Mouse (Mus musculus): ENCODE data around the gene Maml2. TPM values are rescaled to one million over a fixed set of nuclear protein-coding genes. Genes with fewer than 3 reads are reported as not detected.

The Maml2 gene
- total RNA-seq, 1 experiment: 1.9 TPM

DNA sequence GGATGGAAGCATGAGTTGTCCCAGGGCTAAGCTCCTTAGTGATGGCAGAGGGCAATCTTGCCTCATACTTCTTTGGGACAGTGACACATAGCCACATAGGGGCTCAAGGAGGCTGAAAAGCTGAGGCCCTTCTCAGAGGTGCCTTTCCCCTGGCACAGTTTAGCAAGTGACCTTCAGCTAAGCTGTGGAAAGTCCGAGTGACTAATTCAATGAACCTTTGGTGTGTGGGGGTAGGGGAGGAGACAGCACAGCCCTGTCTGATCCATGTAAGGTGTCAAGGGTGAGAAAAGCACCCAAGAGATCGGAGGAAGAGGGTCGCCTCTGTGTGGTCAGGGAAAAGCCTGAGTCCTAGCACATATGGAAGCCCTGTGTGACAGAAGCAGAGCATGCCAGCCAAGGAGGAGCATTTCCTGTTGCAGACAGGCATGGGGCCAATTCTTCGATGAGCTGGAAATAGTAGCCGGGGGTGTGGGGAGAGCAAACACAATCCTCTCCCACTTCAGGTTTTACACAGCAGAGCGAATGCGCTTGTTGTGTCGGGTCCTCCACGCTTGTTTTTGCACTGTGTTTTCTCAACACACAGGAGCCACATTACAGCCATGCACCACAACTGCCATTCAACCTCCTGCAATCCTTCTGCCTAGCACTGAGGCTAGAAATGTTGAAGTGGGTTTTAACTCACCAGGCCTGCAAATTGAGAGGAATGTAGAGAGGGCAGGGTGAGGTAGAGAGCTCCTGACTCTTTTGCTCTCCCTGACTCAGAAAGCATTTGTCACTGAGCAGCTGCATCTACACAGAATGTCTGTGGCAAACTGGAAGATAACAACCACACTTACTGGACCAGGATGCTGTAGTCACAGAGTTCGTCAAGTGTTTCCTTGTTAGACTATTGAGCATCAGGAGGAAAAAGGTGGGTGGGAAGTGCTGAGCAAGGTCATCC, 266.0 kb downstream of the Maml2 start:
- DNase-seq (ENCODE audit: low read depth, low spot score): no peak
- Histone ChIP-seq H3K36me3 (ENCODE audit: control insufficient read depth, insufficient read depth, low read length, poor library complexity, severe bottlenecking) (no peaks in the 10 kb centered on the region), H3K4me1 (ENCODE audit: control insufficient read depth in 2 of 2, insufficient read depth in 2 of 2, low read length in 2 of 2, poor library complexity in 1 of 2) (peaks cover 0 to 2% of the 10 kb centered on the region in 2 experiments; a peak in 1 of 4 replicates), H3K27ac (ENCODE audit: insufficient read depth, low read depth, low read length, poor library complexity, severe bottlenecking) (no peak overlapping the region), H3K9ac (ENCODE audit: insufficient read depth, low read depth, low read length, poor library complexity, severe bottlenecking) (no peak overlapping the region), H3K9me3 (ENCODE audit: control insufficient read depth, insufficient read depth, low read depth, low read length) (no peaks in the 10 kb centered on the region), H3K4me3 (ENCODE audit: insufficient read depth in 1 of 2, low read depth in 1 of 2, low read length in 2 of 2, poor library complexity in 1 of 2, severe bottlenecking in 1 of 2) (no peak overlapping the region)
- no peak for TF ChIP-seq ZC3H11A (IDR thresholded peaks at IDR 0.05; ENCODE audit: borderline replicate concordance, low read depth, low read length)
- TF ChIP-seq CHD2 (IDR thresholded peaks at IDR 0.05; ENCODE audit: low read depth, low read length): no peak
- TF ChIP-seq HCFC1 (IDR thresholded peaks at IDR 0.05; ENCODE audit: borderline replicate concordance, insufficient read depth, low read length): no peak
- TF ChIP-seq ZNF384 (IDR thresholded peaks at IDR 0.05; ENCODE audit: low read depth, low read length): no peak
- TF ChIP-seq MAFK (IDR thresholded peaks at IDR 0.05; ENCODE audit: insufficient read depth, low read depth, low read length): no peak
- in situ Hi-C loops (cut with MboI; ENCODE audit: low sequenced_read_pairs in 2 of 2, unreplicated experiment in 2 of 2): no loop called here

DNA sequence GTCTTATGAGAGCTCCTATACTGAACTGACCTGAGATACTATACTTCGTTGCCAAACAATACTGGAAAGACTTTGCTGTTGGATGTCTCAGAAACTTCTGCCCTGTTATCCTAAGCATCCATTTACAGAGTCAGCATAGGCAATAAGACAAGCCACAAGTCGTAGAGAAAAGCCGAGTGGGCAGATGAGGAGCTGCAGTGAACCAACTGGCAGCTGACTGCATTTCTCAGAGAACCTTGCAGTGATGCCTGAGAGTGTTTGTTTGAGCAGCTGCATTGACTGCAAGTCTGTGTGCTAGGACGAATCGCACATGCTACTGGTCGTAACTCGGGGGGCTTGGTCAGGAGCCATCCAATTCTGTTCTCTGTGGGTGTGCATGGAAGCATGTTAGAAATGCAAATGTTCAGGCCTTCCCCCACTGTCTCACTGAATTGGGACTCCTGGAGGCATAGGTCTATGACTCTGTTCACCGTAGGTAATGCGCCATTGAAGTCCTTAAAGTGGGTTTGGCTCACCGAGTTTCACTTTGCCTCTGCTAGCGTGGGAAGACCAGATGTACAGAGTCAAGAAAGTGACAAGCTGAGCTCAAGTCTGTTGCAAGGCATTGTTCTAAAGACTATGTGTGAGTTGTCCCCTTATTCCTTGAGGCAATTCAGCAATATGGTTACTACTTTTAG, 267.7 kb downstream of the Maml2 start:
- in situ Hi-C loops (cut with MboI; ENCODE audit: low sequenced_read_pairs in 2 of 2, unreplicated experiment in 2 of 2): no loop called here
- peaks cover 0 to 2% of the 10 kb centered on the region in 2 experiments; a peak in 1 of 4 replicates for H3K4me1 ChIP-seq (ENCODE audit: control insufficient read depth in 2 of 2, insufficient read depth in 2 of 2, low read length in 2 of 2, poor library complexity in 1 of 2)
- H3K9me3 ChIP-seq (ENCODE audit: control insufficient read depth, insufficient read depth, low read depth, low read length): no peaks in the 10 kb centered on the region
- no peak overlapping the region for H3K4me3 ChIP-seq (ENCODE audit: insufficient read depth in 1 of 2, low read depth in 1 of 2, low read length in 2 of 2, poor library complexity in 1 of 2, severe bottlenecking in 1 of 2)
- H3K27ac ChIP-seq (ENCODE audit: insufficient read depth, low read depth, low read length, poor library complexity, severe bottlenecking): no peak overlapping the region
- no peaks in the 10 kb centered on the region for H3K36me3 ChIP-seq (ENCODE audit: control insufficient read depth, insufficient read depth, low read length, poor library complexity, severe bottlenecking)
- TF ChIP-seq MAFK (IDR thresholded peaks at IDR 0.05; ENCODE audit: insufficient read depth, low read depth, low read length): no peak
- no peak for TF ChIP-seq CHD2 (IDR thresholded peaks at IDR 0.05; ENCODE audit: low read depth, low read length)
- DNase-seq (ENCODE audit: low read depth, low spot score): no peak
- H3K9ac ChIP-seq (ENCODE audit: insufficient read depth, low read depth, low read length, poor library complexity, severe bottlenecking): no peak overlapping the region

DNA sequence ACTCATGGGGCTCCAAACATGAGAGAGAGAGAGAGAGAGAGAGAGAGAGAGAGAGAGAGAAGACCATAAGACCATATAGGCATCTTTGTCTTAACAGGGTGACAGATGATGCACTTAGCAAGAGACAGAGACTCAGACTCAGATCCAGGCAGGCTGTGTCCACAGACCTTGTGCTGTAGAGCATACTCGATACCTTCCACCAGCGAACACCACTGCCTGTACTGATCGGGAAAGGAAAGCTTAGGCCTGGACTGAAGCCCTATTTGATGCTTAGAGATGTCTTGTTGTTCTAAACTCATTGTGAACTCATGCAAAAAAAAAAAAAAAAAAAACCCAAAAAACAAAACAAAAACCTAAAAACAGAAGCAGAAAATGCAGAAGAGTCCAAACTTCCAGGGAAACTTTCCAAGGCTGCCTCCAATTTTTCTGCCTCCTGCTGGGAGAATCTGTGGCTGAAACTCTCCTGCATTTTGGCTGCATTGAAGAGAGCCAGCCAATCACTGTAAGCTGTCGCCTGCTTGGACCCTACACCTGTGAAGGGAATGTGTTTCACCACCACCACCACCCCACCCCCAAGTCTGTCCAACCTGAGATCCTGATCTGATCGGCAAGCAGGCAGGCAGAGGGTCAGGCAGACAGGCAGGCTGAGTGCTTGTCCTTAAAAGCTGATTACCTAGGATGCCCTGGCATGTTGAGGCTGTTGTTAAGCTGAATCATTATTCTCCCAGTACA, 268.6 kb downstream of the Maml2 start:
- in situ Hi-C loops (cut with MboI; ENCODE audit: low sequenced_read_pairs in 2 of 2, unreplicated experiment in 2 of 2): no loop called here
- peaks cover 0 to 2% of the 10 kb centered on the region in 2 experiments; a peak in 1 of 4 replicates for H3K4me1 ChIP-seq (ENCODE audit: control insufficient read depth in 2 of 2, insufficient read depth in 2 of 2, low read length in 2 of 2, poor library complexity in 1 of 2)
- no peak overlapping the region for H3K9ac ChIP-seq (ENCODE audit: insufficient read depth, low read depth, low read length, poor library complexity, severe bottlenecking)
- DNase-seq (ENCODE audit: low read depth, low spot score): no peak
- H3K9me3 ChIP-seq (ENCODE audit: control insufficient read depth, insufficient read depth, low read depth, low read length): no peaks in the 10 kb centered on the region
- no peak overlapping the region for H3K4me3 ChIP-seq (ENCODE audit: insufficient read depth in 1 of 2, low read depth in 1 of 2, low read length in 2 of 2, poor library complexity in 1 of 2, severe bottlenecking in 1 of 2)
- TF ChIP-seq ZC3H11A (IDR thresholded peaks at IDR 0.05; ENCODE audit: borderline replicate concordance, low read depth, low read length) (no peak), ZNF384 (IDR thresholded peaks at IDR 0.05; ENCODE audit: low read depth, low read length) (no peak), CHD2 (IDR thresholded peaks at IDR 0.05; ENCODE audit: low read depth, low read length) (no peak), HCFC1 (IDR thresholded peaks at IDR 0.05; ENCODE audit: borderline replicate concordance, insufficient read depth, low read length) (no peak), MAFK (IDR thresholded peaks at IDR 0.05; ENCODE audit: insufficient read depth, low read depth, low read length) (no peak)
- H3K36me3 ChIP-seq (ENCODE audit: control insufficient read depth, insufficient read depth, low read length, poor library complexity, severe bottlenecking): no peaks in the 10 kb centered on the region
- H3K27ac ChIP-seq (ENCODE audit: insufficient read depth, low read depth, low read length, poor library complexity, severe bottlenecking): no peak overlapping the region

DNA sequence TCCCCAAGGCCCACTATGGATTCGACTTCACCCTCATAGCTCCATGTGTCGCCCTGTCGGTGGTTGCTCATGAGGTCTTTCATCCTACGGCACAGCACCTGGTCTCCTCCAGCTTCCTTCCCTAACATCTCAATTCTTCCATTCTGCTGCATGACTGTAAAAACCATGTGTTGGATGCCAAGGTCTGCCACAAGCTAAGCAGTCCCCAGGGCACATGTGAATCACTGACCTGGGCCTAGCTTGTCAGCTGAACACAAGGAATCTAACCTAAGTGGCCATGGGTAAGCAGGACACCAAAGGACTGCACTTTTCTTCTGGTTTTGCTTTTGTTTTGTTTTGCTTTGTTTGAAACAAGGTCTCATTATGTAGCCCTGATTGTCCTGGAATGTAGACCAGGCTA, 271.3 kb downstream of the Maml2 start:
- Histone ChIP-seq H3K27ac (ENCODE audit: insufficient read depth, low read depth, low read length, poor library complexity, severe bottlenecking) (no peak overlapping the region), H3K4me1 (ENCODE audit: control insufficient read depth in 2 of 2, insufficient read depth in 2 of 2, low read length in 2 of 2, poor library complexity in 1 of 2) (peaks cover 0 to 2% of the 10 kb centered on the region in 2 experiments; a peak in 1 of 4 replicates), H3K36me3 (ENCODE audit: control insufficient read depth, insufficient read depth, low read length, poor library complexity, severe bottlenecking) (no peaks in the 10 kb centered on the region), H3K9me3 (ENCODE audit: control insufficient read depth, insufficient read depth, low read depth, low read length) (no peaks in the 10 kb centered on the region), H3K4me3 (ENCODE audit: insufficient read depth in 1 of 2, low read depth in 1 of 2, low read length in 2 of 2, poor library complexity in 1 of 2, severe bottlenecking in 1 of 2) (no peak overlapping the region), H3K9ac (ENCODE audit: insufficient read depth, low read depth, low read length, poor library complexity, severe bottlenecking) (no peak overlapping the region)
- TF ChIP-seq ZC3H11A (IDR thresholded peaks at IDR 0.05; ENCODE audit: borderline replicate concordance, low read depth, low read length) (no peak), CHD2 (IDR thresholded peaks at IDR 0.05; ENCODE audit: low read depth, low read length) (no peak)
- in situ Hi-C loops (cut with MboI; ENCODE audit: low sequenced_read_pairs in 2 of 2, unreplicated experiment in 2 of 2): no loop called here
- DNase-seq (ENCODE audit: low read depth, low spot score): no peak
